Mouse (Mus musculus) retina, postnatal 1 day (tissue): ENCODE data around the gene Zfp799.
"Not testable (repeated sequence)": the region's sequence is repeated elsewhere in the genome, so short reads cannot be mapped to it uniquely, and the experiment has no call there.

ENCODE experiments used
- DNase-seq: peaks from one replicate; pipeline ENCODE4 v3.0.0-alpha.2; 2012

The Zfp799 gene

GRCm38 (mm10) chr17:32829540-32830417, at the start of gene Zfp799:
Zfp799 (minus strand) TSS chr17:32830261.
- DNase-seq, result peak; percentile 95

GRCm38 (mm10) chr17:32878773-32879172, 48.7 kb upstream of the Zfp799 start:
- no peak for DNase-seq

- no peak for DNase-seq
Observed at GRCm38 (mm10) chr17:32877471-32878171, 47.6 kb upstream of the Zfp799 start.

- no peak for DNase-seq
Observed at GRCm38 (mm10) chr17:32872696-32873095, 42.6 kb upstream of the Zfp799 start.

GRCm38 (mm10) chr17:32872091-32872490, 42.0 kb upstream of the Zfp799 start:
- DNase-seq, result no peak

- no peak for DNase-seq
Observed at GRCm38 (mm10) chr17:32871483-32871882, 41.4 kb upstream of the Zfp799 start.

- not testable (repeated sequence) for DNase-seq
Observed at GRCm38 (mm10) chr17:32867266-32867665, 37.2 kb upstream of the Zfp799 start.

GRCm38 (mm10) chr17:32856713-32857112, 26.7 kb upstream of the Zfp799 start:
- DNase-seq, result not testable (repeated sequence)

- DNase-seq, result no peak
Observed at GRCm38 (mm10) chr17:32851581-32851980, 21.5 kb upstream of the Zfp799 start.

GRCm38 (mm10) chr17:32841388-32841787, 11.3 kb upstream of the Zfp799 start:
- no peak for DNase-seq

- no peak for DNase-seq
Observed at GRCm38 (mm10) chr17:32839083-32839802, 9.2 kb upstream of the Zfp799 start.

GRCm38 (mm10) chr17:32830418-32830782, 339 bp upstream of the Zfp799 start:
- no peak for DNase-seq

- DNase-seq, result no peak
Observed at GRCm38 (mm10) chr17:32816074-32816784, 13.8 kb downstream of the Zfp799 start.

GRCm38 (mm10) chr17:32814136-32814535, 15.9 kb downstream of the Zfp799 start:
- DNase-seq, result no peak

GRCm38 (mm10) chr17:32810648-32811047, 19.4 kb downstream of the Zfp799 start:
- DNase-seq, result no peak

GRCm38 (mm10) chr17:32809544-32810374, 20.3 kb downstream of the Zfp799 start, which contains the start of gene Zfp811:
Zfp811 (minus strand) TSS chr17:32809931.
- DNase-seq, result peak; percentile 92

- DNase-seq, result peak; percentile 26
Observed at GRCm38 (mm10) chr17:32808921-32809320, 21.1 kb downstream of the Zfp799 start.

GRCm38 (mm10) chr17:32789244-32789643, 40.8 kb downstream of the Zfp799 start:
- DNase-seq, result no peak

GRCm38 (mm10) chr17:32788576-32788975, 41.5 kb downstream of the Zfp799 start:
- DNase-seq, result no peak

GRCm38 (mm10) chr17:32788094-32788559, 41.9 kb downstream of the Zfp799 start, which contains the start of gene Zfp871:
Zfp871 (minus strand) TSS chr17:32788287.
- peak; percentile 97 for DNase-seq

- no peak for DNase-seq
Observed at GRCm38 (mm10) chr17:32787436-32788093, 42.5 kb downstream of the Zfp799 start.
